Mouse (Mus musculus): ENCODE results near the gene Ampd2. TPM values are rescaled to one million over a fixed set of nuclear protein-coding genes. Genes with fewer than 3 reads are reported as not detected.

Gene Ampd2
- total and polyA plus RNA-seq, 3 experiments, result 4.1 to 26.3 (median 4.6) TPM

- intact Hi-C loops (cut with DNase I), result no loop called here
- 85% methylated on average over 1 of the region's 1 CpGs for WGBS
- H3K79me2 ChIP-seq (replicated peaks; ENCODE audit: control insufficient read depth, insufficient read depth, low read length), result no peaks in the 10 kb centered on the region
Observed at GRCm38 (mm10) chr3:108026597-108026996, 59.9 kb downstream of the Ampd2 start.

GRCm38 (mm10) chr3:108026049-108026448 is 60.4 kb downstream of the Ampd2 start:
- Histone ChIP-seq H3K4me3 (no peak overlapping the region), H3K27ac (no peak overlapping the region), H3K4me1 (ENCODE audit: control insufficient read depth, insufficient read depth, low read length) (no peaks in the 10 kb centered on the region), H3K9ac (ENCODE audit: low read depth, low read length) (no peak overlapping the region), H3K27me3 (ENCODE audit: control insufficient read depth, insufficient read depth, low read length) (no peaks in the 10 kb centered on the region), H3K79me2 (replicated peaks; ENCODE audit: control insufficient read depth, insufficient read depth, low read length) (no peaks in the 10 kb centered on the region), H3K36me3 (ENCODE audit: control insufficient read depth, insufficient read depth, low read length) (no peaks in the 10 kb centered on the region)
- TF ChIP-seq EP300 (IDR thresholded peaks at IDR 0.05; ENCODE audit: insufficient read depth, low read depth, low read length) (no peak), POLR2A (IDR thresholded peaks at IDR 0.05; ENCODE audit: insufficient read depth, low read depth, low read length) (no peak), CTCF (IDR thresholded peaks at IDR 0.05) (no peak)
- DNase-seq, result no peak
- WGBS, result 47% methylated on average over 5 of the region's 5 CpGs
- intact Hi-C loops (cut with DNase I), result no loop called here

More at GRCm38 (mm10) chr3:108026597-108026996, 59.9 kb downstream of the Ampd2 start:
- no peak for DNase-seq
- no peak overlapping the region for H3K9ac ChIP-seq (ENCODE audit: low read depth, low read length)
- H3K4me3 ChIP-seq, result no peak overlapping the region
- H3K27ac ChIP-seq, result no peak overlapping the region
- TF ChIP-seq EP300 (IDR thresholded peaks at IDR 0.05; ENCODE audit: insufficient read depth, low read depth, low read length) (no peak), POLR2A (IDR thresholded peaks at IDR 0.05; ENCODE audit: insufficient read depth, low read depth, low read length) (no peak), CTCF (IDR thresholded peaks at IDR 0.05) (no peak)
- no peaks in the 10 kb centered on the region for H3K4me1 ChIP-seq (ENCODE audit: control insufficient read depth, insufficient read depth, low read length)
- no peaks in the 10 kb centered on the region for H3K36me3 ChIP-seq (ENCODE audit: control insufficient read depth, insufficient read depth, low read length)
- no peaks in the 10 kb centered on the region for H3K27me3 ChIP-seq (ENCODE audit: control insufficient read depth, insufficient read depth, low read length)

DNA sequence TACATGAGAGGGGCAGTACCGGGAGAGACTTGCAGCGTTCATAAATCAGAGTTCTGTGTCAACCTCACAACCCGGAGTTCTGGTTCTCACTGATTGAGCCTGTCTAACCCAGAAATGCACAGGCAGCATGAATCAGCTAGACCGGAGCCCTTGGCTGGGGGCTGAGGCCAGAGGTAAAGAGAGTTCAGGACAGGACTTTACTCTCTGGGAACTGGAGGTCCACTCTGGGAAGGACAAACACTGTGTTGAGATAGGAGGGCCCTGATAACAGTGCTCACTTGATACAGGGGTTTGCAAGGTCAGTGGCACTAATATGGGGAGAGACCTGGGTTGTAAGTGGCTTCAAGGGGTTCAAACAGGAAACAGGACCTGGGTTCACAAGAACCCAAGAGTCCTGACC is 61.1 kb downstream of the Ampd2 start:
- H3K27ac ChIP-seq, result no peak overlapping the region
- intact Hi-C loops (cut with DNase I), result no loop called here
- no peak overlapping the region for H3K9ac ChIP-seq (ENCODE audit: low read depth, low read length)
- H3K27me3 ChIP-seq (ENCODE audit: control insufficient read depth, insufficient read depth, low read length), result no peaks in the 10 kb centered on the region
- no peaks in the 10 kb centered on the region for H3K36me3 ChIP-seq (ENCODE audit: control insufficient read depth, insufficient read depth, low read length)
- no peak for DNase-seq
- H3K4me3 ChIP-seq, result no peak overlapping the region
- no peaks in the 10 kb centered on the region for H3K79me2 ChIP-seq (replicated peaks; ENCODE audit: control insufficient read depth, insufficient read depth, low read length)
- TF ChIP-seq EP300 (IDR thresholded peaks at IDR 0.05; ENCODE audit: insufficient read depth, low read depth, low read length), result no peak
- TF ChIP-seq POLR2A (IDR thresholded peaks at IDR 0.05; ENCODE audit: insufficient read depth, low read depth, low read length), result no peak
- TF ChIP-seq CTCF (IDR thresholded peaks at IDR 0.05), result no peak
- no peaks in the 10 kb centered on the region for H3K4me1 ChIP-seq (ENCODE audit: control insufficient read depth, insufficient read depth, low read length)
- WGBS, result 71% methylated on average over 4 of the region's 4 CpGs

Other genes starting within 250 kb of the Ampd2 start
- not detected for gene Eps8l3, start 209.4 kb downstream of the Ampd2 start, total RNA-seq (2021)
- gene Eps8l3, start 209.4 kb downstream of the Ampd2 start, polyA plus RNA-seq (2012; rRNA removed), result not detected in 2 replicates
- 10 to 100 TPM; 45.7 to 53.4 TPM for gene Gstm5, start 190.8 kb downstream of the Ampd2 start, total RNA-seq (2021)
- gene Gstm5, start 190.8 kb downstream of the Ampd2 start, polyA plus RNA-seq (2012; rRNA removed), result 59.5 and 104 TPM in 2 replicates
- 10 to 100 TPM; 80.5 to 95.0 TPM for gene Gstm7, start 154.8 kb downstream of the Ampd2 start, total RNA-seq (2021)
- 70.4 and 119 TPM in 2 replicates for gene Gstm7, start 154.8 kb downstream of the Ampd2 start, polyA plus RNA-seq (2012; rRNA removed)
- 1 to 10 TPM; 3.0 to 3.7 TPM for gene Gstm6, start 142.9 kb downstream of the Ampd2 start, total RNA-seq (2021)
- gene Gstm6, start 142.9 kb downstream of the Ampd2 start, polyA plus RNA-seq (2012; rRNA removed), result 3.7 and 4.6 TPM in 2 replicates
- not detected for gene Gstm3, start 117.4 kb downstream of the Ampd2 start, total RNA-seq (2021)
- gene Gstm3, start 117.4 kb downstream of the Ampd2 start, polyA plus RNA-seq (2012; rRNA removed), result 0.08 TPM in 1 of 2 replicates, not detected in the other
- gene Gstm2, start 100.2 kb downstream of the Ampd2 start, total RNA-seq (2021), result 100 to 1,000 TPM; 214 to 222 TPM
- 169 and 280 TPM in 2 replicates for gene Gstm2, start 100.2 kb downstream of the Ampd2 start, polyA plus RNA-seq (2012; rRNA removed)
- gene Gstm1, start 68.7 kb downstream of the Ampd2 start, total RNA-seq (2021), result 100 to 1,000 TPM; 334 to 410 TPM
- gene Gstm1, start 68.7 kb downstream of the Ampd2 start, polyA plus RNA-seq (2012; rRNA removed), result 602 and 658 TPM in 2 replicates
- gene Gstm4, start 41.8 kb downstream of the Ampd2 start, total RNA-seq (2021), result 10 to 100 TPM; 11.7 to 11.9 TPM
- gene Gstm4, start 41.8 kb downstream of the Ampd2 start, polyA plus RNA-seq (2012; rRNA removed), result 17.1 and 24.6 TPM in 2 replicates
- under 1 TPM in 1 of 2 experiments, not detected in 1; 0.11 TPM for gene Gnat2, start 6.1 kb upstream of the Ampd2 start, total RNA-seq (2021)
- gene Gnat2, start 6.1 kb upstream of the Ampd2 start, polyA plus RNA-seq (2012; rRNA removed), result not detected in 2 replicates
- gene Gnai3, start 59.5 kb upstream of the Ampd2 start, total RNA-seq (2021), result 10 to 100 TPM; 16.5 to 18.1 TPM
- gene Gnai3, start 59.5 kb upstream of the Ampd2 start, polyA plus RNA-seq (2012; rRNA removed), result 7.5 and 18.7 TPM in 2 replicates
- gene Gpr61, start 68.2 kb upstream of the Ampd2 start, total RNA-seq (2021), result not detected
- 0.04 TPM in 1 of 2 replicates, not detected in the other for gene Gpr61, start 68.2 kb upstream of the Ampd2 start, polyA plus RNA-seq (2012; rRNA removed)
- gene Amigo1, start 99.7 kb upstream of the Ampd2 start, total RNA-seq (2021), result 10 to 100 TPM; 16.8 to 17.7 TPM
- 16.4 and 18.6 TPM in 2 replicates for gene Amigo1, start 99.7 kb upstream of the Ampd2 start, polyA plus RNA-seq (2012; rRNA removed)
- gene Cyb561d1, start 114.6 kb upstream of the Ampd2 start, total RNA-seq (2021), result 1 to 10 TPM; 4.9 to 5.4 TPM
- gene Cyb561d1, start 114.6 kb upstream of the Ampd2 start, polyA plus RNA-seq (2012; rRNA removed), result 5.7 and 7.1 TPM in 2 replicates
- gene Atxn7l2, start 124.3 kb upstream of the Ampd2 start, total RNA-seq (2021), result 1 to 10 TPM; 1.8 to 2.6 TPM
- gene Atxn7l2, start 124.3 kb upstream of the Ampd2 start, polyA plus RNA-seq (2012; rRNA removed), result 4.1 and 4.2 TPM in 2 replicates
- 1 to 10 TPM in 1 of 2 experiments, under 1 TPM in 1; 0.77 to 1.2 TPM for gene Sypl2, start 140.0 kb upstream of the Ampd2 start, total RNA-seq (2021)
- 0.44 and 0.64 TPM in 2 replicates for gene Sypl2, start 140.0 kb upstream of the Ampd2 start, polyA plus RNA-seq (2012; rRNA removed)
- gene Psma5, start 170.3 kb upstream of the Ampd2 start, total RNA-seq (2021), result 10 to 100 TPM; 48.1 to 49.9 TPM
- gene Psma5, start 170.3 kb upstream of the Ampd2 start, polyA plus RNA-seq (2012; rRNA removed), result 42.4 and 75.5 TPM in 2 replicates
- gene Sort1, start 197.4 kb upstream of the Ampd2 start, total RNA-seq (2021), result 10 to 100 TPM; 17.4 to 19.2 TPM
- gene Sort1, start 197.4 kb upstream of the Ampd2 start, polyA plus RNA-seq (2012; rRNA removed), result 33.7 and 51.9 TPM in 2 replicates

Measured in heart, adult 2 months (tissue).